7 mouse cellular contexts compared by ENCODE assay signal in the genomic region with DNA sequence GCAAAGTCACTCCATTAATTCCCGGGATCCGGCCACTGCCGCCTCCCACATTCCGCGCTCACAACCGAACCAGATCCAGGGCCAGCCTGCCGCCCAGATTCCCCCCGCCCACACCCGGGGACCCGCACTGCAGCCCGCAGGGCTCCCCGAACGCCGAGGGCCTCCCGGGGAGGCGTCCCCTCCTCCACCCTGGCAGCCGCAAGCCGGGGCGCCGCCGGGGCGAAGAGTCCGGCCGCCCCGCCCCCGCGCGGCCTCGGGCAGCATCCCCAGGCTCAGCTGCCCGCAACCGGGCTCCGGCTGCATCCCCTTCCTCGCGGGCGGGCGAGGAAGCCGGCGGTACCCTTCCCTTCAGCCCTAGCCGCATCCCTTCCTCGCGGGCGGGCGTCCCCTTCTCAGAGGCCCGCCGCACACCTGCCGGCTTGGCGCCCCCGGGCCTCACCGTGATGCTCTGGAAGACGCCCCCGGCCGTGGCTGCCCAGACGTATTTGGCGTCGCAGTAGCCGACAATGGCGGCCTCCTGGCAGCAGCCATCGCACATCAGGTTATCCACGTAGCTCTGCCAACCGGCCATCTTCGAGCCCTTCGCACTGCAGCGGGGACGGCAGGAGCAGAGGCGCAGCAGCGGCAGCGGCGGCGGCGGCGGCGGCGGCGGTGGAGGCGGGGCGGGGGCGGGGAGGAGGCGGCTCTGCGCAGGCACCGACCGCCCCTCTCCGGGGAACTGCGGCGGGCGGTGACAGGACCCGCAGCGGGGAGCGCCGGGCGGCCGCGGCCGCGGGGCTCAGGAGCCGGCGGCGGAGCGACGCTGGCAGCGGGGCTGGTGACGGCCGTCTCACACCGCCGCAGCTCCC. TPM values are rescaled to one million over a fixed set of nuclear protein-coding genes. Genes with fewer than 3 reads are reported as not detected.
DNase-seq lines count a peak whose midpoint lies in the region; ATAC-seq and TF ChIP-seq lines count a peak whose summit lies in the region.

No protein-coding gene starts in this region.

- 0 out of 2 replicates have a peak, but pooled peaks have one; percentile 14 for TF ChIP-seq POLR2A in heart, adult 2 months (IDR thresholded peaks at IDR 0.05; ENCODE audit: insufficient read depth, low read depth, low read length)
- TF ChIP-seq POLR2A in kidney, adult 2 months (IDR thresholded peaks at IDR 0.05; ENCODE audit: low read depth, low read length) = no peak
- TF ChIP-seq POLR2A in limb, embryonic 14.5 days (IDR thresholded peaks at IDR 0.05; ENCODE audit: borderline replicate concordance, extremely low read depth, insufficient read depth, insufficient read length) = no peak

- peak overlapping the region; percentile 71 for H3K4me2 ChIP-seq in limb, embryonic 14.5 days (replicated peaks; ENCODE audit: low read depth, low read length, severe bottlenecking)
- peak overlapping the region; percentile 63 for H3K4me2 ChIP-seq in midbrain, embryonic 16.5 days (ENCODE audit: low read length)

- peak overlapping the region; percentile 64 for H3K27ac ChIP-seq in heart, adult 2 months
- peak overlapping the region; percentile 58 for H3K27ac ChIP-seq in kidney, adult 2 months (ENCODE audit: insufficient read depth, low read depth, low read length)
- peak overlapping the region; percentile 93 for H3K27ac ChIP-seq in limb, embryonic 14.5 days (replicated peaks; ENCODE audit: low read depth, low read length)
- peak overlapping the region; percentile 97 for H3K27ac ChIP-seq in midbrain, embryonic 16.5 days (ENCODE audit: low read length)

- no peak for TF ChIP-seq CTCF in heart, adult 2 months (IDR thresholded peaks at IDR 0.05)
- TF ChIP-seq CTCF in kidney, adult 2 months (conservative IDR thresholded peaks at IDR 0.05; ENCODE audit: insufficient read depth, insufficient read length, low read depth, low read length) = no peak

- TF ChIP-seq EP300 in heart, adult 2 months (IDR thresholded peaks at IDR 0.05; ENCODE audit: insufficient read depth, low read depth, low read length) = no peak

- H3K79me2 ChIP-seq in heart, adult 2 months (replicated peaks; ENCODE audit: control insufficient read depth, insufficient read depth, low read length) = no peaks in the 10 kb centered on the region

- peaks cover 4% of the 10 kb centered on the region; the same call in 1 of the 2 replicates for H3K36me3 ChIP-seq in heart, adult 2 months (ENCODE audit: control insufficient read depth, insufficient read depth, low read length)
- no peaks in the 10 kb centered on the region for H3K36me3 ChIP-seq in kidney, adult 2 months (ENCODE audit: control insufficient read depth, insufficient read depth, low read length)
- H3K36me3 ChIP-seq in limb, embryonic 14.5 days (ENCODE audit: control insufficient read depth, insufficient read depth, low read length) = peaks cover 19% of the 10 kb centered on the region
- peaks cover 15% of the 10 kb centered on the region for H3K36me3 ChIP-seq in midbrain, embryonic 16.5 days (ENCODE audit: control insufficient read depth, insufficient read depth, low read length)

- WGBS in heart, adult 2 months = under 1% methylated on average over 87 of the region's 104 CpGs
- WGBS in kidney, adult 2 months = under 1% methylated on average over 95 of the region's 104 CpGs
- WGBS in limb, embryonic 14.5 days = under 1% methylated on average over 64 of the region's 104 CpGs
- WGBS in midbrain, embryonic 16.5 days = under 1% methylated on average over 75 of the region's 104 CpGs

- peak overlapping the region; percentile 93 for H3K9ac ChIP-seq in heart, adult 2 months (ENCODE audit: low read depth, low read length)
- H3K9ac ChIP-seq in limb, embryonic 14.5 days (ENCODE audit: low read depth, low read length, severe bottlenecking) = peak overlapping the region; percentile 86
- H3K9ac ChIP-seq in midbrain, embryonic 16.5 days (ENCODE audit: low read depth, low read length) = peak overlapping the region; percentile 100

- no peaks in the 10 kb centered on the region for H3K9me3 ChIP-seq in limb, embryonic 14.5 days (ENCODE audit: control insufficient read depth, low read length)
- H3K9me3 ChIP-seq in midbrain, embryonic 16.5 days (replicated peaks; ENCODE audit: control insufficient read depth, low read length, poor library complexity, severe bottlenecking) = no peaks in the 10 kb centered on the region

- no peaks in the 10 kb centered on the region for H3K27me3 ChIP-seq in heart, adult 2 months (ENCODE audit: control insufficient read depth, insufficient read depth, low read length)
- H3K27me3 ChIP-seq in kidney, adult 2 months (replicated peaks; ENCODE audit: control insufficient read depth, insufficient read depth, low read length) = no peaks in the 10 kb centered on the region
- H3K27me3 ChIP-seq in limb, embryonic 14.5 days (ENCODE audit: control insufficient read depth, insufficient read depth, low read length) = no peaks in the 10 kb centered on the region
- H3K27me3 ChIP-seq in midbrain, embryonic 16.5 days (ENCODE audit: control insufficient read depth, insufficient read depth, low read depth, low read length) = no peaks in the 10 kb centered on the region

- peak; percentile 83 for DNase-seq in adrenal gland, adult 2 months
- DNase-seq in embryo, embryonic 9.5 days (ENCODE audit: extremely low spot score) = peak; percentile 78
- peak; percentile 80 for DNase-seq in heart, adult 2 months
- DNase-seq in kidney, adult 2 months = peak; percentile 60
- peak; percentile 69 for DNase-seq in limb, embryonic 14.5 days (ENCODE audit: low spot score)
- DNase-seq in spleen, postnatal 14 days (ENCODE audit: low spot score in 2 of 2) = peak; percentile 5 to 9

- intact Hi-C loops in heart, adult 2 months (cut with DNase I) = loop anchor here (5.0 to 10.0 kb wide), 5 partner anchors 110 to 730 kb away; partner anchors contain the start of genes Eif2a, Rnf13, Selenot and Serp1

- ATAC-seq in limb, embryonic 14.5 days (ENCODE audit: low FRiP score, low read depth) = peak; percentile 87
- peak; percentile 92 for ATAC-seq in midbrain, embryonic 16.5 days

- peak overlapping the region; percentile 78 for H3K4me3 ChIP-seq in heart, adult 2 months
- peak overlapping the region; percentile 67 for H3K4me3 ChIP-seq in kidney, adult 2 months (ENCODE audit: insufficient read depth, low read depth, low read length)
- H3K4me3 ChIP-seq in limb, embryonic 14.5 days (replicated peaks; ENCODE audit: low read length) = peak overlapping the region; percentile 91
- peak overlapping the region; percentile 71 for H3K4me3 ChIP-seq in midbrain, embryonic 16.5 days (ENCODE audit: low read depth, low read length)

- H3K4me1 ChIP-seq in heart, adult 2 months (ENCODE audit: control insufficient read depth, insufficient read depth, low read length) = peaks cover 2% of the 10 kb centered on the region; the same call in 1 of the 2 replicates
- peaks cover 8% of the 10 kb centered on the region; the same call in 1 of the 2 replicates for H3K4me1 ChIP-seq in kidney, adult 2 months (ENCODE audit: control insufficient read depth, insufficient read depth, low read length)
- peaks cover 8% of the 10 kb centered on the region for H3K4me1 ChIP-seq in limb, embryonic 14.5 days (ENCODE audit: control insufficient read depth, insufficient read depth, low read length)
- H3K4me1 ChIP-seq in midbrain, embryonic 16.5 days (ENCODE audit: control insufficient read depth, insufficient read depth, low read length) = peaks cover 27% of the 10 kb centered on the region

RNA-seq across cellular contexts. Expression of gene Pfn2, which starts 0.7 kb away (rescaled TPM):
- total RNA-seq in adrenal gland, adult 2 months (2021) = 10 to 100 TPM; 38.3 to 67.6 TPM
- 28.6 and 31.6 TPM in 2 replicates for polyA plus RNA-seq in adrenal gland, adult 2 months (2012; rRNA removed)
- 10 to 100 TPM; 36.2 to 37.0 TPM for total RNA-seq in heart, adult 2 months (2021)
- 26.9 and 55.6 TPM in 2 replicates for polyA plus RNA-seq in heart, adult 2 months (2012; rRNA removed)
- polyA plus RNA-seq in kidney, adult 2 months (2012; rRNA removed) = 29.4 and 37.4 TPM in 2 replicates
- polyA plus RNA-seq in limb, embryonic 14.5 days (2012; rRNA removed) = 131 and 143 TPM in 2 replicates
- 146 and 168 TPM in 2 replicates for polyA plus RNA-seq in limb, embryonic 14.5 days (2014; fragmentation: Nextera tagmentation; extraction: Ambion mirVana)
- 688 and 753 TPM in 2 replicates for polyA plus RNA-seq in midbrain, embryonic 16.5 days (2015; fragmentation: Nextera tagmentation; extraction: Ambion mirVana)

Comparison
In these comparisons a context has a peak if more than half of its experiments do, and no peak if none do; other contexts are left out.
1. Peak in every context shown above with its lines: DNase-seq, ATAC-seq, H3K4me3 ChIP-seq and H3K27ac ChIP-seq.
2. DNase-seq: peak in every context shown above with its lines; median percentile 83 in adrenal gland, adult 2 months; 80 in heart, adult 2 months; 78 in embryo, embryonic 9.5 days; 69 in limb, embryonic 14.5 days; 60 in kidney, adult 2 months; 7 in spleen, postnatal 14 days.